In genomic region chr8:126721621-126722020, GRCm38 (mm10) we compare ENCODE assay signal across 8 mouse cellular contexts.
DNase-seq lines count a peak whose midpoint lies in the region; ATAC-seq and TF ChIP-seq lines count a peak whose summit lies in the region.

No protein-coding gene starts in this region.

- WGBS in intestine, embryonic 15.5 days, result 53% methylated on average over 10 of the region's 10 CpGs
- 70% methylated on average over 10 of the region's 10 CpGs for WGBS in intestine, postnatal 0 days
- 56% methylated on average over 10 of the region's 10 CpGs for WGBS in heart, embryonic 16.5 days

- no peaks in the 10 kb centered on the region for H3K36me3 ChIP-seq in intestine, embryonic 15.5 days
- H3K36me3 ChIP-seq in intestine, postnatal 0 days (ENCODE audit: control insufficient read depth, insufficient read depth), result no peaks in the 10 kb centered on the region
- H3K36me3 ChIP-seq in heart, embryonic 16.5 days (ENCODE audit: control insufficient read depth, insufficient read depth), result no peaks in the 10 kb centered on the region

- DNase-seq in Muller cell, postnatal 12 days (ENCODE audit: inconsistent ontology term), result peak; percentile 70
- peak; percentile 47 for DNase-seq in left cerebral cortex, postnatal 4 days
- DNase-seq in right cerebral cortex, postnatal 10 days (ENCODE audit: low spot score in 2 of 2), result peak; percentile 61 to 72
- DNase-seq in cerebellum, postnatal 4 days (ENCODE audit: low spot score in 2 of 2), result no peak
- no peak for DNase-seq in cerebellum, postnatal 25 days

- H3K4me1 ChIP-seq in intestine, embryonic 15.5 days (replicated peaks), result peaks cover 4% of the 10 kb centered on the region; the same call in 1 of the 2 replicates
- no peaks in the 10 kb centered on the region for H3K4me1 ChIP-seq in intestine, postnatal 0 days (replicated peaks; ENCODE audit: control insufficient read depth, insufficient read depth, low read length)
- H3K4me1 ChIP-seq in heart, embryonic 16.5 days (ENCODE audit: control insufficient read depth, insufficient read depth, low read length), result peaks cover 11% of the 10 kb centered on the region; the same call in 1 of the 2 replicates

- ATAC-seq in intestine, embryonic 15.5 days, result no peak
- no peak for ATAC-seq in intestine, postnatal 0 days
- 0 out of 2 replicates have a peak, but pooled peaks have one; percentile 17 for ATAC-seq in heart, embryonic 16.5 days (replicated peaks; ENCODE audit: extremely low read depth, insufficient read depth, low FRiP score)

- no peak overlapping the region for H3K9ac ChIP-seq in intestine, embryonic 15.5 days
- H3K9ac ChIP-seq in intestine, postnatal 0 days (ENCODE audit: low read depth, low read length), result no peak overlapping the region
- no peak overlapping the region for H3K9ac ChIP-seq in heart, embryonic 16.5 days (ENCODE audit: low read length)

- no peaks in the 10 kb centered on the region for H3K9me3 ChIP-seq in intestine, embryonic 15.5 days
- no peaks in the 10 kb centered on the region for H3K9me3 ChIP-seq in intestine, postnatal 0 days (ENCODE audit: control insufficient read depth)
- peaks cover 4% of the 10 kb centered on the region; the same call in 1 of the 2 replicates for H3K9me3 ChIP-seq in heart, embryonic 16.5 days (replicated peaks; ENCODE audit: control insufficient read depth, low read length)

- H3K27me3 ChIP-seq in intestine, embryonic 15.5 days (replicated peaks), result no peaks in the 10 kb centered on the region
- no peaks in the 10 kb centered on the region for H3K27me3 ChIP-seq in intestine, postnatal 0 days (replicated peaks; ENCODE audit: control insufficient read depth, insufficient read depth, low read length)
- no peaks in the 10 kb centered on the region for H3K27me3 ChIP-seq in heart, embryonic 16.5 days (ENCODE audit: control insufficient read depth, insufficient read depth, low read length)

- H3K4me3 ChIP-seq in intestine, embryonic 15.5 days (replicated peaks), result no peak overlapping the region
- no peak overlapping the region for H3K4me3 ChIP-seq in intestine, postnatal 0 days (ENCODE audit: low read depth, low read length)
- H3K4me3 ChIP-seq in heart, embryonic 16.5 days (ENCODE audit: low read length), result no peak overlapping the region

- 0 out of 2 replicates have a peak overlapping the region, but pooled peaks have one; percentile 44 for H3K27ac ChIP-seq in intestine, embryonic 15.5 days
- no peak overlapping the region for H3K27ac ChIP-seq in intestine, postnatal 0 days (ENCODE audit: low read depth, low read length)
- no peak overlapping the region for H3K27ac ChIP-seq in heart, embryonic 16.5 days (ENCODE audit: low read length)

- 0 out of 2 replicates have a peak overlapping the region, but pooled peaks have one; percentile 17 for H3K4me2 ChIP-seq in intestine, embryonic 15.5 days (replicated peaks)
- H3K4me2 ChIP-seq in intestine, postnatal 0 days (replicated peaks; ENCODE audit: low read depth), result no peak overlapping the region
- no peak overlapping the region for H3K4me2 ChIP-seq in heart, embryonic 16.5 days (ENCODE audit: low read depth, low read length)

- intact Hi-C loops in left cerebral cortex, postnatal 4 days (cut with DNase I), result no loop called here

- no peak for TF ChIP-seq CTCF in intestine, postnatal 0 days (IDR thresholded peaks at IDR 0.05; ENCODE audit: low read depth)

Comparison
In these comparisons a context has a peak if more than half of its experiments do, and no peak if none do; other contexts are left out.
1. DNase-seq: peak in Muller cell, postnatal 12 days (single experiment), left cerebral cortex, postnatal 4 days (single experiment) and right cerebral cortex, postnatal 10 days (2 of 2); none in cerebellum, postnatal 4 days (0 of 2) and cerebellum, postnatal 25 days (0 of 2).